Mouse (Mus musculus) bone marrow macrophage, adult 2 months (primary cell): Measurements from ENCODE around the gene Tub. TPM values are rescaled to one million over a fixed set of nuclear protein-coding genes. Genes with fewer than 3 reads are reported as not detected.

Experiments used
- H3K27ac ChIP-seq: 2 replicates; pipeline ENCODE4 v1.5.1; 2012; ENCODE audit warnings: low read depth, low read length; ENCODE audit not compliant: insufficient read depth
- H3K4me1 ChIP-seq: 2 replicates; pipeline ENCODE4 v1.6.1; 2012; ENCODE audit warnings: low read length; ENCODE audit not compliant: control insufficient read depth, insufficient read depth
- H3K4me3 ChIP-seq: 2 replicates; pipeline ENCODE4 v1.5.1; 2012; ENCODE audit warnings: mild to moderate bottlenecking, low read length, moderate library complexity; ENCODE audit not compliant: insufficient read depth
- CTCF ChIP-seq: IDR thresholded peaks from 2 replicates; pipeline ENCODE4 v1.5.1; 2012; ENCODE audit warnings: low read depth, mild to moderate bottlenecking, low read length, moderate library complexity
- POLR2A ChIP-seq: IDR thresholded peaks from 2 replicates; pipeline ENCODE4 v1.6.1; 2012; ENCODE audit warnings: mild to moderate bottlenecking, low read depth, low read length, borderline replicate concordance
- polyA plus RNA-seq: library from polyadenylated mRNA; stranded (reverse); fragments of >200 nt; gene quantifications from 2 replicates; pipeline ENCODE4 v1.2.4, GENCODE M21; 2012; ENCODE audit not compliant: missing spikeins, insufficient read depth, insufficient read length

Gene Tub
- polyA plus RNA-seq, 1 experiment, result not detected

GRCm38 (mm10) chr7:109045876-109046275 lies 95.7 kb downstream of the Tub start:
- Histone ChIP-seq H3K27ac (no peak overlapping the region), H3K4me3 (no peak overlapping the region), H3K4me1 (no peaks in the 10 kb centered on the region)
- TF ChIP-seq POLR2A (no peak), CTCF (no peak)

- Histone ChIP-seq H3K4me1 (no peaks in the 10 kb centered on the region), H3K27ac (no peak overlapping the region), H3K4me3 (no peak overlapping the region)
- TF ChIP-seq CTCF (no peak), POLR2A (no peak)
Measured at GRCm38 (mm10) chr7:109050831-109051230, 100.7 kb downstream of the Tub start.

GRCm38 (mm10) chr7:109059536-109059935 lies 109.4 kb downstream of the Tub start:
- H3K4me1 ChIP-seq, result no peaks in the 10 kb centered on the region
- H3K4me3 ChIP-seq, result no peak overlapping the region
- TF ChIP-seq CTCF (no peak), POLR2A (no peak)
- no peak overlapping the region for H3K27ac ChIP-seq

GRCm38 (mm10) chr7:109069641-109070040 lies 119.5 kb downstream of the Tub start:
- no peak for TF ChIP-seq POLR2A
- TF ChIP-seq CTCF, result no peak
- no peak overlapping the region for H3K27ac ChIP-seq
- no peak overlapping the region for H3K4me3 ChIP-seq
- H3K4me1 ChIP-seq, result no peaks in the 10 kb centered on the region

- Histone ChIP-seq H3K4me1 (no peaks in the 10 kb centered on the region), H3K27ac (no peak overlapping the region), H3K4me3 (no peak overlapping the region)
- TF ChIP-seq CTCF (no peak), POLR2A (no peak)
Measured at GRCm38 (mm10) chr7:109072326-109072725, 122.2 kb downstream of the Tub start.

GRCm38 (mm10) chr7:109082269-109083112 lies 132.4 kb downstream of the Tub start:
- no peak for TF ChIP-seq CTCF
- TF ChIP-seq POLR2A, result no peak
- H3K27ac ChIP-seq, result no peak overlapping the region
- H3K4me1 ChIP-seq, result no peaks in the 10 kb centered on the region
- H3K4me3 ChIP-seq, result no peak overlapping the region

- Histone ChIP-seq H3K27ac (no peak within 1 kb of the TSS), H3K4me3 (no peak within 1 kb of the TSS), H3K4me1 (no peaks in the 10 kb centered on the region)
- TF ChIP-seq POLR2A (no peak), CTCF (no peak)
Measured at GRCm38 (mm10) chr7:109083113-109083812, 133.1 kb downstream of the Tub start, which contains the start of gene Ric3. TSS of gene Ric3 (minus strand) at chr7:109083331.

- TF ChIP-seq POLR2A, result no peak
- TF ChIP-seq CTCF, result no peak
- no peaks in the 10 kb centered on the region for H3K4me1 ChIP-seq
- no peak overlapping the region for H3K27ac ChIP-seq
- H3K4me3 ChIP-seq, result no peak overlapping the region
Measured at GRCm38 (mm10) chr7:109083813-109084184, 133.7 kb downstream of the Tub start.

Other genes with a start within 250 kb of the Tub start
- gene Olfr512, start 237.0 kb upstream of the Tub start, polyA plus RNA-seq, result not detected in 2 replicates
- gene Olfr513, start 199.4 kb upstream of the Tub start, polyA plus RNA-seq, result not detected in 2 replicates
- 0.87 TPM in 1 of 2 replicates, not detected in the other for gene Olfr514, start 124.3 kb upstream of the Tub start, polyA plus RNA-seq
- not detected in 2 replicates for gene Olfr516, start 99.8 kb upstream of the Tub start, polyA plus RNA-seq
- not detected in 2 replicates for gene Olfr517, start 78.0 kb upstream of the Tub start, polyA plus RNA-seq
- gene Olfr518, start 65.3 kb upstream of the Tub start, polyA plus RNA-seq, result not detected in 2 replicates
- gene Olfr519, start 55.9 kb upstream of the Tub start, polyA plus RNA-seq, result not detected in 2 replicates
- gene Nlrp10, start 20.2 kb upstream of the Tub start, polyA plus RNA-seq, result 4.8 and 4.9 TPM in 2 replicates
- 191 and 197 TPM in 2 replicates for gene Eif3f, start 15.9 kb upstream of the Tub start, polyA plus RNA-seq
- not detected in 2 replicates for gene Ric3, start 133.0 kb downstream of the Tub start, polyA plus RNA-seq
- not detected in 2 replicates for gene Lmo1, start 224.9 kb downstream of the Tub start, polyA plus RNA-seq